Comparison of ENCODE assay signal across 11 mouse cellular contexts in genomic region chr7:105577377-105577871, GRCm38 (mm10). TPM values are rescaled to one million over a fixed set of nuclear protein-coding genes. Genes with fewer than 3 reads are reported as not detected.
"Had no signal": no experiment of that assay in that cellular context is flagged by ENCODE, and none has a peak within 500 bp of the region (broad histone marks: within the 10 kb centered on the region; RNA-seq: fewer than 3 reads in every experiment).

No protein-coding gene starts in this region.

- DNase-seq: kidney, adult 9 months; kidney, postnatal 10 days; kidney, postnatal 4 days; liver; liver, embryonic 13.5 days; liver, postnatal 0 days; lung, postnatal 36 days; thymus, postnatal 4 days had no signal

RNA-seq across cellular contexts. Expression of gene Apbb1, which starts 4.0 kb away (rescaled TPM):
- total RNA-seq: megakaryocyte progenitor cell, adult 5-6 weeks had no signal

RNA-seq across cellular contexts. Expression of gene Hpx, which starts 22.5 kb away (rescaled TPM):
- total RNA-seq: layer of hippocampus, postnatal 25 days; megakaryocyte progenitor cell, adult 5-6 weeks; midbrain, postnatal 0 days had no signal
